Mouse (Mus musculus): ENCODE results near the gene Acsm5. TPM values are rescaled to one million over a fixed set of nuclear protein-coding genes. Genes with fewer than 3 reads are reported as not detected.

Gene Acsm5
- polyA plus RNA-seq, 1 experiment from 2014 or later: not detected

GRCm38 (mm10) chr7:119522385-119522784 lies 3.1 kb downstream of the Acsm5 start:
- Histone ChIP-seq H3K9ac (no peak overlapping the region), H3K27me3 (no peaks in the 10 kb centered on the region), H3K27ac (no peak overlapping the region), H3K4me1 (no peaks in the 10 kb centered on the region), H3K36me3 (no peaks in the 10 kb centered on the region), H3K9me3 (replicated peaks) (no peaks in the 10 kb centered on the region), H3K4me3 (no peak overlapping the region), H3K4me2 (replicated peaks) (no peak overlapping the region)
- WGBS: 83% methylated on average over 1 of the region's 1 CpGs
- ATAC-seq (ENCODE audit: low FRiP score): no peak

- ATAC-seq (ENCODE audit: low FRiP score): no peak
- H3K4me1 ChIP-seq: no peaks in the 10 kb centered on the region
- no peak within 1 kb of the TSS for H3K4me2 ChIP-seq (replicated peaks)
- no peaks in the 10 kb centered on the region for H3K27me3 ChIP-seq
- WGBS: 72% methylated on average over 4 of the region's 4 CpGs
- no peak within 1 kb of the TSS for H3K27ac ChIP-seq
- H3K9ac ChIP-seq: no peak within 1 kb of the TSS
- no peaks in the 10 kb centered on the region for H3K9me3 ChIP-seq (replicated peaks)
- H3K4me3 ChIP-seq: no peak within 1 kb of the TSS
- no peaks in the 10 kb centered on the region for H3K36me3 ChIP-seq
Observed at GRCm38 (mm10) chr7:119523389-119523788, 4.1 kb downstream of the Acsm5 start, which contains the start of gene Pdilt. Gene Pdilt, minus strand, starts transcription at chr7:119523489.

- 52% methylated on average over 2 of the region's 2 CpGs for WGBS
- Histone ChIP-seq H3K27me3 (no peaks in the 10 kb centered on the region), H3K9ac (no peak overlapping the region), H3K4me1 (no peaks in the 10 kb centered on the region), H3K27ac (no peak overlapping the region), H3K9me3 (replicated peaks) (no peaks in the 10 kb centered on the region), H3K4me2 (replicated peaks) (no peak overlapping the region), H3K4me3 (no peak overlapping the region), H3K36me3 (no peaks in the 10 kb centered on the region)
- ATAC-seq (ENCODE audit: low FRiP score): no peak
Observed at GRCm38 (mm10) chr7:119525881-119526281, 6.6 kb downstream of the Acsm5 start.

GRCm38 (mm10) chr7:119526486-119526885 lies 7.2 kb downstream of the Acsm5 start:
- 72% methylated on average over 13 of the region's 13 CpGs for WGBS
- no peaks in the 10 kb centered on the region for H3K36me3 ChIP-seq
- no peak overlapping the region for H3K4me2 ChIP-seq (replicated peaks)
- H3K4me1 ChIP-seq: no peaks in the 10 kb centered on the region
- no peak for ATAC-seq (ENCODE audit: low FRiP score)
- no peak overlapping the region for H3K4me3 ChIP-seq
- H3K9ac ChIP-seq: no peak overlapping the region
- no peaks in the 10 kb centered on the region for H3K27me3 ChIP-seq
- H3K27ac ChIP-seq: no peak overlapping the region
- H3K9me3 ChIP-seq (replicated peaks): no peaks in the 10 kb centered on the region

DNA sequence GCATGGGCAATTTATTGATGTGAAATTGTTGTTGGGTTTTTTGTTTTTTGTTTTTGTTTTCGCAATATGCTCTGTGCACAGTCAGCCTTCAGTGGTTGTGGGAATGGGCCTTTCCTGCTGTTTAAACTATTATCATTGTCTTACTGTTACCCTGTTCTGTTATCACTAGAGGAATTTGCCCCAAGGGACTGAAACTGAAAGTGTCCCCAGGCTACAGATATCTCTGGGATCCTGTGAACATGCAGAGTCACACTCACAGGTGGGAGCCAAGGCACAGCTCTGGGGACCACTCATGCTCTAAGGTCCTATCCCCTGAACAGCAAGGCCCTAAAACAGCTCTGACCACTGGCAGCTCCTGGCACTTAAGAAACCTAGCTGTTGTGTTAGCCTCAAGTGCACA lies 7.9 kb downstream of the Acsm5 start:
- 96% methylated on average over 1 of the region's 1 CpGs for WGBS
- Histone ChIP-seq H3K36me3 (no peaks in the 10 kb centered on the region), H3K4me1 (no peaks in the 10 kb centered on the region), H3K27me3 (no peaks in the 10 kb centered on the region), H3K9me3 (replicated peaks) (no peaks in the 10 kb centered on the region), H3K4me2 (replicated peaks) (no peak overlapping the region), H3K4me3 (no peak overlapping the region), H3K27ac (no peak overlapping the region), H3K9ac (no peak overlapping the region)
- ATAC-seq (ENCODE audit: low FRiP score): no peak

GRCm38 (mm10) chr7:119527548-119527947 lies 8.3 kb downstream of the Acsm5 start:
- no peaks in the 10 kb centered on the region for H3K36me3 ChIP-seq
- no peaks in the 10 kb centered on the region for H3K9me3 ChIP-seq (replicated peaks)
- WGBS: 78% methylated on average over 2 of the region's 2 CpGs
- H3K4me1 ChIP-seq: no peaks in the 10 kb centered on the region
- no peak for ATAC-seq (ENCODE audit: low FRiP score)
- H3K27me3 ChIP-seq: no peaks in the 10 kb centered on the region
- H3K9ac ChIP-seq: no peak overlapping the region
- no peak overlapping the region for H3K4me3 ChIP-seq
- no peak overlapping the region for H3K27ac ChIP-seq
- H3K4me2 ChIP-seq (replicated peaks): no peak overlapping the region

DNA sequence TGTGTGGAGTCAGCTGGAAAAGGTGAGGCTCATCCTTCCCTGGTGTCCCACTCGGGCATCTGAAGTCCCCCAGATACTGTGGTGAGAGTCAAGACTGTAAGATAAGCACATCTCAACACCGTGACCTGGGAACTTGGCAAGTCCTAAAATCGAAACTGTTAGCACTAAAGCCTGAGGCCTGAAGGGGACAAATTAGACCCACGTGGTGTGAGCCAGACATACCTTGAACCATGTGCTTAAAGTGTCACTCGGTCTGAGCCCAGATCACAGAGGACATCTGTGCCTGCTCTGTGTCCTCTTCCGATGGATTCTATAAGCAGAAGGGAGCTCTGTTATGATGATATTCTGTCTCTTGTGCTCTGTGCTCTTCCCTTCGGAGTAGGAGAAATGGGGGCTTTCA lies 9.4 kb downstream of the Acsm5 start:
- no peak overlapping the region for H3K4me2 ChIP-seq (replicated peaks)
- no peak overlapping the region for H3K9ac ChIP-seq
- no peaks in the 10 kb centered on the region for H3K27me3 ChIP-seq
- H3K9me3 ChIP-seq (replicated peaks): no peaks in the 10 kb centered on the region
- ATAC-seq (ENCODE audit: low FRiP score): no peak
- H3K4me1 ChIP-seq: no peaks in the 10 kb centered on the region
- H3K36me3 ChIP-seq: no peaks in the 10 kb centered on the region
- H3K4me3 ChIP-seq: no peak overlapping the region
- WGBS: 83% methylated on average over 7 of the region's 7 CpGs
- no peak overlapping the region for H3K27ac ChIP-seq

DNA sequence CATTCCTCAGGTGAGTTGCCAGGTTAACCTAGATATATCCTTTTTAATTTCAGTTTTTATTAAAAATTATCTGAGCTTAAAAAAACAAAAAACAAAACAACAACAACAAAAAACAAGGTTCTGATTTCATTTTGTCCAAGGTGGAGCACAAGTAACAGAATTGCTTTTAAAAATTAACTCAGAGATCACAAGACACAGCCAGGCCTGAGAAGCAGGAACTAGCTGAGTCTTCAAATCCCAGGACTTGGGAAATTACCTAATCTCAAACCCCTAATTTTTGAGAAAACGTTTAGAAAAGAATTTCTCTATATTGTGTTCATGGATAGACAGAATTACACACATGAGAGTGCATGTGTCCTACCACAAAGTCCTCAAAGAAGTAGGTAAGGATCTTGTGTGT lies 13.7 kb downstream of the Acsm5 start:
- 66% methylated on average over 1 of the region's 1 CpGs for WGBS
- Histone ChIP-seq H3K4me2 (replicated peaks) (no peak overlapping the region), H3K9ac (no peak overlapping the region), H3K4me1 (no peaks in the 10 kb centered on the region), H3K9me3 (replicated peaks) (no peaks in the 10 kb centered on the region), H3K4me3 (no peak overlapping the region), H3K27me3 (no peaks in the 10 kb centered on the region), H3K36me3 (no peaks in the 10 kb centered on the region), H3K27ac (no peak overlapping the region)
- no peak for ATAC-seq (ENCODE audit: low FRiP score)

DNA sequence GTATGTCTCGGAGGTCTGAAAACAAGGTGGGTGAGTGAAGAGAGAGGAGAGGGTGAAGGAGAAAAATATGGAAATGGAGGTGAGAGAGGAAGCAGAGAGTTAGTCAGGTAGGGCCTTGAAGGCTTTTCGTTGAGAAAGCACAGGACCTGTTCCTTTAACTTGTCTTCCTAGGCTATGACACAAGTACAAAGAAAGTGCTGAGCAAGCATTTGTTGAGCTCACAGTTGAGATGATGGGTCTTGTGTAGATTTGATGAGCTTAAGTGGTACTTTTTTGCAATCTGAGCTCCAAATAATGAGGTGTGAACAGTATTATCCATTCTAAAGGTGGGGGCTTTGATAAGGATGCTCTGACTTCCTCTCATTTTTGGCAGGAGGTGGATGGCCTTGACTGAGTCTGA lies 15.1 kb downstream of the Acsm5 start:
- no peaks in the 10 kb centered on the region for H3K4me1 ChIP-seq

GRCm38 (mm10) chr7:119542445-119542844 lies 23.2 kb downstream of the Acsm5 start:
- Histone ChIP-seq H3K4me2 (replicated peaks) (no peak overlapping the region), H3K9ac (no peak overlapping the region), H3K27me3 (no peaks in the 10 kb centered on the region), H3K27ac (no peak overlapping the region), H3K4me1 (no peaks in the 10 kb centered on the region), H3K4me3 (no peak overlapping the region), H3K9me3 (replicated peaks) (no peaks in the 10 kb centered on the region), H3K36me3 (no peaks in the 10 kb centered on the region)
- ATAC-seq (ENCODE audit: low FRiP score): no peak
- WGBS: 79% methylated on average over 2 of the region's 2 CpGs

More for the DNA sequence above, 15.1 kb downstream of the Acsm5 start:
- Histone ChIP-seq H3K4me3 (no peak overlapping the region), H3K27ac (no peak overlapping the region), H3K4me2 (replicated peaks) (no peak overlapping the region), H3K27me3 (no peaks in the 10 kb centered on the region), H3K9ac (no peak overlapping the region), H3K36me3 (no peaks in the 10 kb centered on the region), H3K9me3 (replicated peaks) (no peaks in the 10 kb centered on the region)
- no peak for ATAC-seq (ENCODE audit: low FRiP score)
- WGBS: 74% methylated on average over 2 of the region's 2 CpGs

DNA sequence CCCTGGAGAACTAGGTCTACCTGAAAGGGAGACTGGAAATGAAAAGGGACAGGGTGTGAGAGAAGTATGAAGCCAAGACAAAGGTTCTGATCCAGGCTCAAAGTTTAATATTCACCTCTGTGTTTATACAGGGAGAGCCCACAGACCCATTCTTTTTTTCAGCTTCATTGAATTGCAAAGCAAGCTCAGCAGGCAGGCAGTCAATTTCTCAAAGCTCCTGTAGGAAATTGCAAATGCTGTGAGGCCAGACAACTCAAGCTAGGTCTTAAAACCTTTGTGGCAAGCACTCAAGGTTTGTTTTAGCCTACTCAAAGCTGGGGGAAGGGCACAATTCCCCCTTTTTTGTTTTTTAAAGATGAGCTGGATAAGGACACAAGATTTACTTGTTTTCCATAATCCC lies 26.3 kb downstream of the Acsm5 start:
- Histone ChIP-seq H3K36me3 (no peaks in the 10 kb centered on the region), H3K9me3 (replicated peaks) (no peaks in the 10 kb centered on the region), H3K9ac (no peak overlapping the region), H3K27ac (no peak overlapping the region), H3K27me3 (no peaks in the 10 kb centered on the region), H3K4me1 (no peaks in the 10 kb centered on the region), H3K4me3 (no peak overlapping the region), H3K4me2 (replicated peaks) (no peak overlapping the region)
- no peak for ATAC-seq (ENCODE audit: low FRiP score)

DNA sequence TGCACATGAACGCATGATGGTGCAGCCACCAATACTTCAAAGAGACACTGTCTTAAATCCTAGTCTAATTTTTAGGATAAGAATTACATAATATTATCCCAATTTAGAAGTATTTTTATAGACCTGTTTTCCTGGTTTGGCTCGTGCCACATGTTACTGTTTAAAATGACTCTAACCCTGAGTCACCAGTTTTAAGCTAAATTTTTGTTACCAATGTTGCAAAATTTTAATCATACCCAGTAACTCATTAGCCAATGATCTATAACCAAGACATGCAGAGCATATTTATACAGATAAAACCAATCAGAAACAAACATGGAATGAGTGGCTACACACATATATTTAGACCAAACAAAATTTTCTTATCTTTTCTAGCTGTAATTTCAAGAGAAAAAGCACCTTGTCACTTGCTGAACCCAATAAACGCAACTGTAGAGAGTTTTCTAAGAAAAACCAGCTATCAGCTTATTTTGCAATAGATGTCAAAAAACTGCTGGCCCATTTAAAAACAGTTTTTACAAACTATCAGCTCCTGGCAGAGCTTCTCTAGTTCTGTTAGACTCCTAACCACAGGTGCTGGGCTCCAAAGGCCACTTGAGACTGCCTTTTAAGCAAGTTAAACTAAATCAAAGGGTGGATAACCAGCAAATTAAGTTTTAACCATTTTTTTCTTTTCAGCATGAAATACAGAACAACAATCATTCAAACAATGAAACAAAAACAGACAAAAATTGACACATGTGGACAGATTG lies 31.4 kb downstream of the Acsm5 start:
- no peak overlapping the region for H3K4me3 ChIP-seq
- no peak overlapping the region for H3K27ac ChIP-seq

GRCm38 (mm10) chr7:119554040-119554439 lies 34.8 kb downstream of the Acsm5 start, which contains the start of gene Acsm2:
Gene Acsm2, plus strand, starts transcription at chr7:119554340.
- Histone ChIP-seq H3K27ac (no peak within 1 kb of the TSS), H3K9me3 (replicated peaks) (no peaks in the 10 kb centered on the region), H3K9ac (no peak within 1 kb of the TSS), H3K4me2 (replicated peaks) (no peak within 1 kb of the TSS), H3K4me3 (no peak within 1 kb of the TSS), H3K4me1 (no peaks in the 10 kb centered on the region), H3K36me3 (no peaks in the 10 kb centered on the region), H3K27me3 (no peaks in the 10 kb centered on the region)
- 89% methylated on average over 1 of the region's 1 CpGs for WGBS
- ATAC-seq (ENCODE audit: low FRiP score): no peak

More for the DNA sequence above, 31.4 kb downstream of the Acsm5 start:
- no peaks in the 10 kb centered on the region for H3K9me3 ChIP-seq (replicated peaks)
- H3K4me1 ChIP-seq: no peaks in the 10 kb centered on the region
- H3K9ac ChIP-seq: no peak overlapping the region
- WGBS: 89% methylated on average over 3 of the region's 3 CpGs
- H3K36me3 ChIP-seq: no peaks in the 10 kb centered on the region
- ATAC-seq (ENCODE audit: low FRiP score): no peak
- H3K27me3 ChIP-seq: no peaks in the 10 kb centered on the region
- no peak overlapping the region for H3K4me2 ChIP-seq (replicated peaks)

Measured in hindbrain, embryonic 12.5 days (tissue).